Mouse (Mus musculus): Measurements from ENCODE around the gene Tjp2.

DNA sequence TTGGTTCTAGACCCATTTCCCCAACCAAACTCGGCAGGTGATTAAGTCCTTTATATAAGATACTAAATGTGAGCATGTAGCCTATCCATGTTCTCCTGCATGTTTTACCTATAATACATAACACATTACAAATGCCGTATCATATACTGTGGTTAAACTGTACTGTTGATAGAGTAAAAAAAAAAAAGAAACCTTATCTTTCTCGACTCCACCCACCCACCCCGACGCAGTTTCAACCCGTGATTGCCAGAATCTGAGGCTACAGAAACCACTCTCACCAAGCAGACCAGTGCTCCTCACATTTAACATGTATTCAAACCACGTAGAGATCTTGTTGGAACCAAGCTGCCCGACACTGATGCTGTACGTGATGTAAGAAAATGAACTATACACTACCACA lies 102.2 kb downstream of the Tjp2 start:
- no peak for TF ChIP-seq CTCF (IDR thresholded peaks at IDR 0.05; ENCODE audit: low read depth)
- TF ChIP-seq EP300 (optimal IDR thresholded peaks at IDR 0.05), result no peak

Data from stomach, postnatal 0 days (tissue).